Mouse (Mus musculus): ENCODE results near the gene Casc1.

Casc1 gene

DNA sequence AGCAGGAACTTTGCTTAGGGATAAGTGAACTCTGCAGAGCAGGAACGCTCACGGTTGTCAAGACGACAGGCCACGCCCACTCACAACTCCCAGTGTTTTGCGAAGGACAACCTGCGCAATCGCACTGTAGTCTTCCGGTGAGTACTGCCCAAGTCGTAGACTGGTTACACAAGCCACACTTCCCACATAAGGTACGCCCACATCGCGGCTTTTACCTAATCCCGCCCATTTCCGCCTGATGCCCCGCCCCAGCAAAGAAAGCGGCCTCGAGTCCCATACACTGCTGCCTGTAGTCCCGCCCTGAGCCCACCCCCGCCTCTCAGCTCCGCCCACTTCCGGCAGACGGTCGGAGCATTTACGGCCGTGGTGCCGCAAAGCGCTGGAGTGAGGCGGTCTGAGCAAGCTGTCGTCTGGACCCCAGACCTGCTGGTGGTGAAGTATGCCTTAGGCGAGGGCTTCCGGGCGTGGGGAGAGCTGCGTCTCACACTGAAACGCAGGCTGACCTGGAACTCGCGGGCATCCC, at the start of gene Casc1, which contains the start of gene Etfrf1:
Gene Casc1 (minus strand): TSS at position 190 of the 523 bp plus-strand sequence.
Gene Etfrf1 (plus strand): TSS at position 319 of the 523 bp plus-strand sequence.
- in situ Hi-C loops (cut with MboI, MseI), result no loop called here

- in situ Hi-C loops (cut with MboI, MseI), result loop anchor here in 1 of 2 experiments (25.0 kb wide), 1 partner anchor 731 kb away; no protein-coding TSS in a partner anchor
Observed at GRCm38 (mm10) chr6:145256701-145257073, 45.9 kb upstream of the Casc1 start.

GRCm38 (mm10) chr6:145255952-145256700, 45.3 kb upstream of the Casc1 start:
- in situ Hi-C loops (cut with MboI, MseI), result loop anchor here in 1 of 2 experiments (25.0 kb wide), 1 partner anchor 731 kb away; no protein-coding TSS in a partner anchor

DNA sequence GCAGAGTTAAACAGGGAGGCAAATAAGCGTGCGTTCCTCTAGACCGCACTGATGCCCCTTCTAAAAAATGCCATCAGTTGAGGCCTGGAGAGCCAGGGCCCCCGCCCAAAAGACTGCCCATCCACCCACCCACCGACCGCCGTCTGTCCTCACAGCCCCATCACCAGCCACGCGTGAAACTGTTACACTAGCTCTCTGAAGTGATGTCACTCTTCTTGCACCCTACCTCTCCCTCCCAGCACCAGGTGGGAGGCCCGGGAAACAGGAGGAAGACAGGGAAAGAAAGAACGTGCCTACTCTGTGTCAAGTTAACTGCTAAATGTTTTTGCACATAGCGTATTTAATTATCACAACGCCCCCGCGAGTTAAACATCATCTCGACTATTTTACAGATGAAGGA, 40.0 kb upstream of the Casc1 start:
- in situ Hi-C loops (cut with MboI, MseI), result loop anchor here (5.0 to 25.0 kb wide), 2 partner anchors 91 to 736 kb away; no protein-coding TSS in a partner anchor

GRCm38 (mm10) chr6:145250185-145250791, 39.5 kb upstream of the Casc1 start, which contains the start of gene Kras:
TSS of gene Kras (minus strand) at chr6:145250239.
- in situ Hi-C loops (cut with MboI, MseI), result loop anchor here (5.0 to 25.0 kb wide), 2 partner anchors 92 to 737 kb away; no protein-coding TSS in a partner anchor

DNA sequence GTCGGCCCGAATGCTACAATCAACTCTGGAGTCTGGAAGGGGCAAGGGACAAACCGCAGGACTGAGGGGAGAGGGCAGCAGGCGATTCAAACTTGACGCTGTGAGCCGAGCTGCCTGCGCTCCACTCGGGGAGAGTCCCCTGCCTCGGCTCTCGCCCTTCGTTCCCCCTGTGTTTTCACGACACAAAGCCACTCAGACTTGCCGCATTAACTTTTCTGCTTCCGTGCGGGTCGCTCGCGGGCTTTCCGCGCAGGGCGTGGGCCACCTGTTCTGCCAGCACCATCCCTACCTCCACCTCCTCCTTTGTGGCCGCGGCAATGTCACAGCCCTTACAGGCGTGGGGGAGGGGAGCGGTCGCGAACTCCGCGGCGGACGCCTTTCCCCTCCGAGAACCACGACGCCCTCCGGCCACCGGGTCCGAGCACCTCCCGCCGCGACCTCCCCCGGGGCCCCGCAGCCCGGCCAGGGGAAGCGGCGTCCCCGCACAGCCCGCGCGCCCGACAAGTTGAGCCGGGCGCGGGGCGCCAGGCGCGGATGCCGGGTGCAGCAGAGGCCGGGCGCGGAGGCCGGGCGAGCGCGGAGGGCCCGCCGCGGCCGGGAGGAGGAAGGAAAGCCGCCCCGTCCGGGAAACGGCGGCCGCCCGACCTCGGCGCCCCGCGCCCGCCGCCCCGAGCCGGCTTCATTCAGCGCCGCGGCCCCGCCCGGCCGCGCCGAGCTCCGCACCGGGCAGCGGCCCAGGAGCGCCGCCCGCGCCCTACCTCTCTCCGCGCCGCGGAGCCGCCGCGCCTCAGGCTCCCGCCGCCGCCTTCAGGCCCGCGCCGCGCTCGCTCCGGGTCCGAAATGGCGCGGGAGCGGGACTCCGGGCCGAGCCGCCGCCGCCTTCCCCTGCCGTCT, 38.7 kb upstream of the Casc1 start:
- in situ Hi-C loops (cut with MboI, MseI), result loop anchor here (5.0 to 25.0 kb wide), 2 partner anchors 93 to 738 kb away; no protein-coding TSS in a partner anchor

DNA sequence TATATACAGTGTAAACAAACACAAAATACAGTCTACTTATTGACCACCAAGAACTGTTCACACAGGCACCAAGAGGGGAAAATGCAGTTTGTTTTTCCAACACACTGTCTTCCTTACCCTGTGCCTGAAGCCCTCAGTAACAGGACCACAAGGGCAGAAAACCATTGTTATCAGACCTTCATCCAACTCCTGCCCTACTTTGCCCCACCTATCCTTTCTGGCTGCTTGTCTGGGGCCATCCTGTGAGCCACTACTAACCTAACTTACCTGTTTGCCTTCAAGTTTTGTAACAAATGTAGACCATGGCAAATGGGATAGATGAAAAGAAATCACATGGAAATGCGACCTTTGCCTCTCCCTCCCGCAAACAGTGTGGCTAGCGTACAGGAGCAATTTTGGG, 37.1 kb upstream of the Casc1 start:
- in situ Hi-C loops (cut with MboI, MseI), result no loop called here

DNA sequence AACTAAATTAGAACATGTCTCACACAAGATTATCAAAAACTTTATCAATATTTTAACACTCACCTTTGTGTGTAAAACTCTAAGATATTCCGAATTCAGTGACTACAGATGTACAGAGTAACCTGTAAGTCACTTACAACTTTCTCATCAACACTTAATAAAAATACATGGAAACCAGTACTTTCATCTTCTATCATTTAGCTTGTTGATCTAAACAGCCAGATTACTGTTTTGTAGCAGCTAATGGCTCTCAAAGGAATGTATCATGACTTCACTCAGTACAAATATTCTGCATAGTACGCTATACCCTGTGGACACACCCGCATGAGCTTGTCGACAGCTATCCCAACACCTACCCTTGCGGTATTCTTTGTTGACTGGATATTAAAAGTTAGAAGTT, 36.0 kb upstream of the Casc1 start:
- in situ Hi-C loops (cut with MboI, MseI), result no loop called here

DNA sequence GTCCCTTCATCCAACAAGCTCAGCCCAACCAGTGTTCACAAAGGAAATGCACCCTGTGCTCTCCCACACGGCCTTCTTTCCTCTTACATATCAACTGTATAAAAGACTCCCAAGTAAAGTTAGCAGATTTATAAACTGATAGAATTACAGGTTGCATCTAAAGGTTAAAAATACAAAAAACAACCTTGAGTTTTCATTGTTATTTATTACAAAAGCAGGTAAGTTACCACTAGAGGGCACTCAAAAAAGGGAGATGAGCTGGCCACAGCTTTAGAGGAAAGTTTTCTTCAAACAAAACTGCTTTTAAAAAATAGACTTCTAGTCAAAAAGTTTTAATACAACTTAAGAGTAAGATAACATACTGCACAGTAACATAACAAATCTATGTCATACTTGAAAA, 31.7 kb upstream of the Casc1 start:
- in situ Hi-C loops (cut with MboI, MseI), result no loop called here

DNA sequence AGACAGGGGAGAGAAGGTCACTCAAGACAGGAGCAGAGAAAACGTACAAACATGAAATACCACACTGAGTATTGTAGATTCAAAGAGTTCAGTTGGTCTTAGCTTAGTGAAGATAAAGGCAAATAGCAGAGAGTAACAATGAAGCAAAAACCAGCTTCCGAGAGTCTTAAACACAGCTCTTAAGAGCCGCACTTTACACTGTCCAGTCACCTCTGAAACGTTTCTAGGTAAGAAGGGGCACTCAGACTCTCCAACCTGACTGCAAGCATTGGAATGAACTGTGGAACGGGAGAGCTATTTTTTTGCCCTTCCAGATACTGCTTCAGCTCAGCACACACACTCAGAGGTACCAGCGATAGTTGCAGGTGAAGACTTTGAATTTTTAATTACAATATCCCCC, 29.5 kb upstream of the Casc1 start:
- in situ Hi-C loops (cut with MboI, MseI), result no loop called here

GRCm38 (mm10) chr6:145237148-145237547, 26.3 kb upstream of the Casc1 start:
- in situ Hi-C loops (cut with MboI, MseI), result no loop called here

GRCm38 (mm10) chr6:145235367-145235766, 24.6 kb upstream of the Casc1 start:
- in situ Hi-C loops (cut with MboI, MseI), result no loop called here

GRCm38 (mm10) chr6:145234391-145234790, 23.6 kb upstream of the Casc1 start:
- in situ Hi-C loops (cut with MboI, MseI), result no loop called here

- in situ Hi-C loops (cut with MboI, MseI), result no loop called here
Observed at GRCm38 (mm10) chr6:145226296-145226695, 15.5 kb upstream of the Casc1 start.

DNA sequence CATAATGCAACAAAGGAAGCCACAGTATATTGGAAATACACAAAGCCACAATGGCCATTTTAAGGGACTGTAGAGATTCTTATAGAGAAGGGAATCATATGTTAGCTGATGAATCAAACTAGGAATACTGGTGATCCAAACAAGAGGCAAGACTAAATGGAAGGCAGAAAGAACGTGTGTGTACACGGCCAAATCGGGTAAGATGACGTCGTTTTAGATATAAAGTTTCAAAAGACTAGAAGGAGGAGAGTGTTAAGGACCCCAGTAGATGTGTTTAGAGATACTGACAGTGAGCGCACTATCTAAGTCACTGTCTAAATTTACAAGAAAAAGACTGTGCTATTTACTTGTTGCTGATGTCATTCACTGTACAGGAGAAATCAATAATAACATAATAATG, 13.4 kb upstream of the Casc1 start:
- in situ Hi-C loops (cut with MboI, MseI), result no loop called here

GRCm38 (mm10) chr6:145215826-145216225, 5.0 kb upstream of the Casc1 start:
- in situ Hi-C loops (cut with MboI, MseI), result no loop called here

GRCm38 (mm10) chr6:145213916-145214315, 3.1 kb upstream of the Casc1 start:
- in situ Hi-C loops (cut with MboI, MseI), result no loop called here

DNA sequence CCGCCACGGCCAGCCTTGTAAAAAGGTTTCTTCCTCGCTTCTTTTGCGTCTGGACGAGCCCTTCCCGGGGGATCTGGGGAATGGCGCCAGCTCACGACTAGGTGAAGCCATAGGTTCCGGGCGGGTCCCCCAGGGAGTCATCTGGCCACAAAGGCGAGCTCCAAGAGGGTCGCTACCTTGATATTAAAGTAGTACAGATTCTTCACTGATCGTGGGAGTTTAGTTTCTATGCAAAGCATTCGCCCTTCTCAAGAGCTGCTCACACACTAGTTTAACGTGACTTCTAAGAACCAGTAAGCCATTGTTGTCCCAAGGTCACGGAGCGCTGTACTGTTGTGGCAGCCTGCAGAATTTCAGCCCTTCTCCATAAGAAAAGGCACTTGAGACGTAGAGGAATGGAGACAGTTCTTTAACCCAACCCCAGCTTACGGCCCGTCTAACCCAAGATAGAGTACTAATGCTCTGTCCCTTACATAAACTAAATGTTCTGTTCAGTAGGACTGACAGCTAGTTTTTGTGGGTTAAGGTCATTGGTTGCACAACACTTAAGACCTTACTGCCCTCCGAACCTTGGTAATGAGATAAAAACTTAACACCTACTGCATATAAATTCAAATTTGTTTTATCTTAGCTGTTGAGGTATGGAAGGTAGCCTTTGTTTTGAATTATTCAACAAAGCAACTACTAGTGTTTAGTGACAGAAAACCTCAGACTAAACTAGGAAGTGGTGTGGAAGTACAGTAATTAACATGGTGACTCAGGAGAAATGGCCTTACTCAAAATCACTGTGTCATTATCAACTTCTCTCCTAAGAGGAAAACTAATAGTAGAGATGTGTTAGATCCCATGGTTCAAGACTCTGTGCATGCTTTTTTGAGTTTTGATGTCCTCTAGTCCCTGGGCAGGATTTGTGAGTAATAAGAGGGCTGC, 836 bp upstream of the Casc1 start:
- in situ Hi-C loops (cut with MboI, MseI), result no loop called here

DNA sequence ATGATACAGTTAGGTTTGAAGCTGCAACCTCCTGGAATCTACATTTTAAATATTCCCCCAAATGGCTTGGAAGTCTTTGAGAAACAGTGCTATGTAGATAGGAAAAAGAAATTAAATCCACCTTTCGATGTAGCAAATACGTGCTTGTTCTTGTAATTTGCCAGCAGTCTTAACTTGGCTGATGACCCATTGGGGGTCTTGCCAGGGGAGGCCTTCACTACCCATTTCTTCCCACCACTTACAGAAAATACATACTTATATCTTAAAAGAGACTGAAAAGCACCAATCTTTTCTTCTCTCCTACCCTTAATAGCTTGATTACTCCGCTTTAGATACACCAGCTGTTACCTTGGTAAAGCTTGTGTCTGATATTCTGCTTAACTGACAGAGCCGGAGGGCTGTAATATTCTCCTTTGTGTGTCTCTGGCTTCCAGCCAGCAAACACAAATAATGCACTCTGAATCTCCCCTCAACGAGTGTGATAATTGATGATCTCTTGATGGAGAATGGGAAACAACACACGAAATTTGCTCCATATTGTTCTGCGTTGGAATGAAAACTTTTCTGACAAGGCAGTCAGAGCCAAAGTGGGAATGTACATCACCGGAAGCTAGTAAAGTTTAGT, 637 bp downstream of the Casc1 start:
- in situ Hi-C loops (cut with MboI, MseI), result no loop called here

- in situ Hi-C loops (cut with MboI, MseI), result no loop called here
Observed at GRCm38 (mm10) chr6:145205142-145205541, 5.7 kb downstream of the Casc1 start.
